Mouse (Mus musculus) forelimb bud, embryonic 11.5 days (tissue): ENCODE measurements around the gene AL732309.1.

Experiments used
- DNase-seq: peaks from one replicate; pipeline ENCODE4 v3.0.0-alpha.2; 2012; ENCODE audit warnings: low read depth, low spot score

The AL732309.1 gene

DNA sequence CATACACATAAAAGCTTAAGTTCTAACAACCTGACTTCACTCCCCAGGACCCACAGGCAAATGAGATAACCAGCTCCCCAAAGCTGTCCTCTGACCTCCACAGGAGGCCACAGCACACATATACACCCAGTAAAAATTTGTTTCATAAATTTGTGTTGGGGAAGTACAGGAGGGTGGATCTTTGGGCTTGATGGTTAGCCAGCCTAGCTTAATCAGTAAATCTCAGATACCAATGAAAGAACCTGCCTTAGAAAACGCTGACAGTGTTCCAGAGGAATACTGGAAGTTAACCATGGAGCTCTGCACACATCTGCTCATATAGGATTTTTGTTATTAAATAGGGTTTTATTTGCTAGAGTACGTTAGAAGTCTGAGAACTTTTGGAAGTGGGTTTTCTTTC, 29.0 kb downstream of the AL732309.1 start:
- no peak for DNase-seq

DNA sequence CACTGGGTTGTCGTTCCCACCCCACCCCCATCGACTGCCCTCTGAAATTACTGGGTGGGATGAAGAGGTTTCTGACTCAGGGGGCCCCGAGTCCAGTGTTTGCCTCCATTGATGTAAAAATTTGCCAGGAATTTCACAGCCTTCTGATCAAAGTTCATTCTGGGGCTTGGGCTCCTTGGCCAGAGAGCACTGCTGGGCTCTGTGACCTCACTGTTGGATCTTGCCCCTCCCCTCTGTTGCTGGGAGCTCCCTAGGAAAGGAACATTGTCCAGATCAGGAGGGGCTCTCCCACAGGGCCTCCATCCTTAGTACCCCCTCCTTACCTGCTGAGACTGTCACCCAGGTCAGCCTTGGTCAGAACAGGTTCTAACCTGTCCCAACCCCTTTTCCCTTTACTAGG, 32.2 kb downstream of the AL732309.1 start, which contains the start of gene Stpg3:
Stpg3 (minus strand) TSS at position 194 of the 400 bp plus-strand sequence.
- DNase-seq, result no peak

DNA sequence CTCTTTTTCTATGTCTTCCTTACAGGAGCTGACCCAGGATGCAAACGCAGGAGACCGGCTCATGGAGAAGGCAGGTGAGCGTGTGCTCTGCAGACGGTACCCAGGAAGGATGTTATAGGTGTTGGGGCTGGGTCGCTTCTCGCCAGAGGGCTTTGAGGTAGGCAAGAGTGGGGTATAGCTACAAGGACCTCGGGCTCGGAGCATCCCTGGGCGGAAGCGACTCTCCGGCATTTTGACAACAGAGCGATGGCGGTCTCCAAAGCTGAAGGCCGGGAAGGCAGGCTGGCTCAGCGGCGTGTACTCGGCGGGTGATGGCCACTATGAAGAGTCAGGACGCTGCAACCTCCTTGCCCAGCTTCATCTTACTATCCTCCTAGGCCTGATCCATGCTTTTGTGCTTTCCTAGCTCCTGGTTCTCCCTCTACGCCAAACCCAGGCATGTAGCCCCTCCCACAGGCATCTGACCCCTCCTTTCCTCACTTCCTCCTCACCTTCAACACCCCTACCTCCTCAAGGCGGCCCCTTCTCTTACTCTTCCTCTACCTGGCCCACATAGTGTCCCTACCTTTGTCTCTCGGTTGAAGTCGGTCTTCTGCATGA, 33.3 kb downstream of the AL732309.1 start:
- no peak for DNase-seq

DNA sequence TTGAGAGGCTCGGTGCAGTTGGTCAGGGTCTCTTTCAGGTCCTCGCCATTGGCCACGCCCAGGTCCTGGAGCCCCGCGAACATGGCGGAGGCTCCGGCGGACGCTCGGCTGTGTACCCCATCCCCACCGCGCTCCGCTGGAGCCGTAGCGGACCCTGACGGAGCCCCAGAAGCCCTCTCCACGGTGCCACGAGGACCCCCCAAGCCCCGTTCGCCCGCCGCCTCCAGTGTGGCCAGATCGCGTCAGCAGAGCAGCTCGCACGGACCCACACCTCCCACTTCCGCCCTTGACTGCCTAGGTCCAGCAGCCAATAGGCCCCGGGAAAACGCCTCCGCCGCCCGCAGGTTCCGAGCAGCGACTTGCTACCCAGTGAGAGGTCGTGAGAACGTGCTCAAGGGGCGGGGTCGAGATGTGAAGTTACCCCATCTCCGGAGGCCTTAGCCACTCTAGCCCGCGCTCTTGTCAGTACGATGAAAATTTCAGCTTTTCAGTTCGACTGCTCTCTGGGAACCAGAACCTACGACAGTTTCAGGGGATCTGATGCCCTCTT, 35.5 kb downstream of the AL732309.1 start, which contains the start of gene Nelfb:
Nelfb (minus strand) TSS at position 369 of the 550 bp plus-strand sequence.
- DNase-seq, result peak; percentile 88

DNA sequence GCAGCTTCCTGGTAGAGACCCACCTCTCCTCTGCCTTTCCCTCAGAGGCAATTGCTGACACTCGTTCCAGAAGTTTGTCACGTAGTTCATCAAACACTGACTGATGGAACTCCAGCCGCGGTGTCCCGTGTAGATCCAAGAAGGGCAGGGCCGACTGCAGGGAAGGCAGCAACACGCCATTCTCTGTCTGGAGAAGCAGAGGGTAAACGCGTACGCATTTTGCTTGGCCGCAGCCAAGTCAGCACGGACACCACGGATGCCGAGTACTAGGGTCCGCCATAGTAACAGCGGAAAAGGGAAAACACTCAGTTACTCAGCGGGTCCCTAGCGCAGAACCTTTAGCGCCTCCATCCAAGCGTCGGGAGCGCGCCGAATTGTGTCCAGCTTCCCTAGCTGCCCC, 36.0 kb downstream of the AL732309.1 start:
- DNase-seq, result no peak

DNA sequence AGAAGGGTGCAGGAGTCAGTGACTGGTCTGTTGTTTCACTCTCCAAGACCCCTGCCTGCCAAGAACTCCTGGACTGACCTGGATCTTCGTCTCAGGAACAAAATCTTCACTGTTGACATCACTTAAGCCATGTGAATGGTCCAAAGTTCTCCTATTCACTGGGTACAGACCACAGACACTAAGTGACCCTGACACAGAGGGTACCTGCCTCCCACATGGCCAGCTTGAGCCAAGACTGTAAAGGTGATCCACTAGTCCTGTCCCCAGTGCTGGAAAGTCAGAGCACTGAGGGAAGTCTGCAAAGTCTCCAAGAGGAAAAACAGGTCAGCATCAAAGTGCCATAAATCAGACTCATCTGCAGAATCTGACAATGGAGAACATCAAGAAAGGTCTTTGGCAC, 39.1 kb downstream of the AL732309.1 start:
- no peak for DNase-seq

DNA sequence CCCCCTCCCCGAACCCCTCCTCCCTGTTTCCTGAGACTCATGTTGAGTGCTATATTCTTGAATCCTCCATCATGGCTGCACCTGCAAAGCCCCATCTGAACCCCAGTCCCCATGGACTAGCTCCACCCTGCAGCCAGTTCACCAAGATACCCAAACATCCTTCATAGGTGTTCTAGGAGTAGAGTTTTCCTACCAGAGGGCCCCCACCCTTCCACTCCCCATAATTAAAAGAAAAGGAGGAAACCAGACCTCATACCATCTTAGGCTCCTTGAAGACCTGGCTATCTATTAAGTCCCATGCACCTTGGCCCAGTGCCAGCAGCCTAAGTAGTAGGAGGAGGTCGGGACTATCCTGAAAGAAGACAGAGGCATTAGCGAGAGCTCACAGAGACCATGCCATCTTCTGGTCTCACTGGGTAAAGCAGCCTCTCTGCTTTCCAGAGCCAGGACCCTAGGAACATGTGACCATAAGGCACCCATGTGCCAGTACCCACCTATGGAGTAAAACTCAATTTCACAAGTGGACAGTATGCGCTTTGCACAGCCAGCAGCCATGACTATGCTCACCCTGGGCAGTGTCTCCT, 42.9 kb downstream of the AL732309.1 start:
- DNase-seq, result no peak

DNA sequence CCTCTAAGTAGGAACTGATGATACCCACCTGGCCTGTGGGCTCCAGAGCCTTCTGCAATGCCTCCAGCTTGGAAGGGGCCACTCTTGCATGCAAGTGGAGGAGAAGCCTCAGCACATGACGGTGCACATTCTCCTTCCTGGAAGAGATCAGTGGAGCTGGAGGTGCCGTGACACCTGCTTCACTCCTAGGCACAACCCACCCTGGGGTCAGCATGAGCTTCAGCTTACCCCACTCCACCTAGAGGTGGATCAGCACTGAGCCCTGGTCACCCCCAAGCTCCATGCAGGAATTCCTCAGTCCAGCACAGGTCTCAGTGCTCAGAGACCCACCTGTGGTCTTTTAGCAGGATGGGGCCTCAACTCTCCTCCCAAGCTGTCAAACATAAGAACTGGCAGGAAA, 46.0 kb downstream of the AL732309.1 start:
- no peak for DNase-seq

DNA sequence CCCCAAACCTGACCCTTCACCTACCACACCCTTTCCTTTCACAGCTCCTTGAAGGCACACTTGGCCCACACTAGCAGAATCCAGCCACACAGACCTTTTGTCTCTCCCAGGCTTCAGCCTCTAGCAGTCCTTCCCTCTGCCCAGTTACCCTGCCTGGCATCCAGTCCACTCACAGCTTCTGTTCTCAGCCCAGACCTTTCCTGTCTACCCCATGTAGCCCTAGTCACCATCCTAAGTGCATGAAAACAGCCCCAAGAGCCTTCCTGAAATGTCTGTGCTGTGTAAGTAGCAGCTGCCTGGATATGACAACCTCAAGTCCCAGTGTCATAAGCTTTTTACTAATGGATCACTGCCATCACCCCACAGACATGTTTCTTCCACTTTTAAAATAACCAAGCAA, 48.7 kb downstream of the AL732309.1 start:
- DNase-seq, result no peak

DNA sequence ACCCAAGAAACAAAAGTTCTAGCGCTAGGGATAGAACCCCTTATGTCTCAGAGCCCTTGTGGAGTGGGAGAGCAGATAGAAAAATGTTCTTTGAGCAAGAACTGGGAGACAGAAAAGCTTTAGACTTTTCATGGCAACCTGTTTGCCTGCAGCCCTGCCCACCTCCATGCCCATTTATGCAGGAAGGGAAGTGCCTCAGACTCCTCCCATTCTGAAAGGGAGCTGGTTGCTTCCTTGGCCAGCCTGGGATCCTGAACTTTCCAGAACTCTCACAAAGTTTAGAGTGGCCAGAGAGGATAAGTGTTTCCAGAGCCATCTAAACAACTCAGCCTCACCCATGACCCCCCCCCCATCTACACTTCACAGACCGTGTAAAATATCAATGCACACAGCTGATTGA, 49.5 kb downstream of the AL732309.1 start:
- DNase-seq, result no peak

DNA sequence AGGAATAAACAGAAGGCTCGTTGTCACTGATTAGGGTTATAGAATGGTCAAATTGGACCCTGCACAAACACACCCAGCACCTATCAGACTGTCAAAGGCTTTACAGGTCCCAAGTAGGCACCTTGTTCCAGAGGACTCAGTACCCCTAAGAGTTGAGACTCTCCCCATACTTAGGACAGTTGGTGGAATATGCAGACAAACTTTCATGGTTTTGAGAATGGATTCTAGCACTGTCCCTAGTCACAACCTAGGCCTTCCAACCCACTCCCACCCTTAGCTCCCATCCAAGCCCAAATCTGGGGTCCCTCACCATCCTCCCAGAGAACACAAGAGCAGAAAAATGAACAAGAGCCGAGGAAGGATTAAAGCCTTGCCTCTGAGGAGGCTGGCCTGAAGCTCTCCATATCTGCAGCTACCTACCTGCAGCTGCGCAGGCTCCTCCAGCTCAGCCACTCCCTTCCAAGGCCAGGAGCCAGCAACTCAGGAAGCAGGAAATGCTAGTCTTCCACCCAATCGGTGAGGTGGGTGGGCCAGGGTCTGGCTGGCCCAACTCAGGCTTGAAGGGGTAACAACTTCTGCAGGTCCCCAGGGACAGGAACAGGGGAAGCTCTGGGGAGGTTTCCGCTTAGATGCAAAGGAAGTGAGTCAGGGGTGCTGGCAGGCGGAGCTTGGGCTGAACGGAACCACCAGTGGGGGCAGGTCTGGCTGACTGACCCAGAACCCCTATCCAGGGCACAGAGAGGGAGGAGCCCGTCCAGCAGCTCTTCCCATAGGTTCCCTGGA, 50.3 kb downstream of the AL732309.1 start, which contains the start of gene Tor4a:
Tor4a (minus strand) TSS at position 715 of the 783 bp plus-strand sequence.
- DNase-seq, result peak; percentile 39

DNA sequence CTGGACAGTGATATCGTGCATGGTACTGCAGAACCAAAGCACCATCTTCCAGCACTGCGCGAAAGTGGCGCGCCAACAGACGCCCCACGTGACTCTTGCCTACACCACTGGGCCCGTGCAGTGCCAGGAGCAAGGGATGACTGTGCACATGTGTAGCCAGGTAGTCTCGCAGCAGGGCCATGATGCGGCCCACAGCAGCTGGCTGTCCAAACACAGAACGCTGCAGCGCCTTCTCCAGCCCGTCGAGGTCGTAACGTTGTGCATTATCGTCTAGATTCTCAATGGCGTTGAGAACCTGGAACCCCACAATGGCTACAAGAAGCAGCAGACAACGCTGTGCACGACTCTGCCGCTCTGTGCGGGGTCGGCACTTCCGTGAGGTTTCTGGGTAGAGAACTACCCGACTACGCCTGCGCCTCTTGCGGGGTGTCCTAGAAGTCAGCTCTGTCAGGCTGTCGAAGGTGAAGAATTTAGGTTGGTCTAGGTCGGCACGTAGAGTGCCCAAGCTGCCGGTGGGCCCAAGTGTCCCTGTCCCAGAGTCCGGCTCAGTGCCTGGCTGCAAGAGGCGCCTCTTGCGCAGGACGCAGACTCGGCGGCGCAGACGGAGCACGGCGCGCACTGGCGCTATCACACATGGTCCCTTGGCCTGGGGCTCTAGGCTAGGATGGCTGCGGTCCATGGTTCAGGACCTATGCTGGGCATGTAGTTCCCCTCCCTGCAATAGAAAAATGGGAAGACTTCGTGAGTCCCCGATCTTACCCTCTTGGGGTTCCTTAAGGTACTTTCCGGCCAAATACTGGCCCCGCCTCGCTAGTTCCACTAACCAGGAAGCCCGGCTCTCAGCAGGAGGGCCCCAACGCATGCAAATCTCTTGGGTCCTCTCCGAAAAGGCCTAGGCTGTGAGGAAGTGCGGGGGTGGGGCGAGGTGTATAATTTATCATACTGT, 51.2 kb downstream of the AL732309.1 start:
- DNase-seq, result no peak
